Mouse (Mus musculus) left cerebral cortex, postnatal 36 days (tissue): ENCODE measurements around the gene Slc16a7. TPM values are rescaled to one million over a fixed set of nuclear protein-coding genes. Genes with fewer than 3 reads are reported as not detected.
A peak's percentile ranks its signal among the peaks of the same experiment; 100 is the strongest.

Source experiments
- DNase-seq, 2 experiments: peaks; one replicate each; pipeline ENCODE4 v3.0.0; 2021 to 2022; ENCODE audit warnings: low spot score in 2 of 2, mixed read lengths in 1 of 2
- intact Hi-C: fragments of 180-260 bp; cut with DNase I; formaldehyde crosslinking; loops from one replicate; pipeline ENCODE4 v1.15.1; 2025
- total RNA-seq, 2 experiments: library from RNA; stranded (reverse); gene quantifications; 2 replicates each; pipeline ENCODE4 v1.2.3; 2021

Slc16a7 gene
- total RNA-seq, 2 experiments from 2014 or later: 57.1 to 62.4 TPM

GRCm38 (mm10) chr10:125264938-125265337 lies 124.3 kb downstream of the Slc16a7 start:
- peak; percentile 36 to 46 for DNase-seq
- intact Hi-C loops: loop anchor here (2.0 to 5.0 kb wide), 2 partner anchors 128 to 232 kb away; no protein-coding TSS in a partner anchor

- no peak for DNase-seq
- intact Hi-C loops: no loop called here
Measured at GRCm38 (mm10) chr10:125255904-125256303, 133.4 kb downstream of the Slc16a7 start.

- intact Hi-C loops: no loop called here
- no peak for DNase-seq
Measured at GRCm38 (mm10) chr10:125214536-125214935, 174.7 kb downstream of the Slc16a7 start.

GRCm38 (mm10) chr10:125213805-125214204 lies 175.5 kb downstream of the Slc16a7 start:
- no peak for DNase-seq
- intact Hi-C loops: no loop called here

- no peak for DNase-seq
- intact Hi-C loops: no loop called here
Measured at GRCm38 (mm10) chr10:125187544-125187943, 201.7 kb downstream of the Slc16a7 start.

- no peak for DNase-seq
- intact Hi-C loops: no loop called here
Measured at GRCm38 (mm10) chr10:125185387-125185786, 203.9 kb downstream of the Slc16a7 start.

- intact Hi-C loops: no loop called here
- no peak for DNase-seq
Measured at GRCm38 (mm10) chr10:125184146-125184545, 205.1 kb downstream of the Slc16a7 start.

GRCm38 (mm10) chr10:125182545-125182944 lies 206.7 kb downstream of the Slc16a7 start:
- intact Hi-C loops: no loop called here
- no peak for DNase-seq

GRCm38 (mm10) chr10:125177782-125178181 lies 211.5 kb downstream of the Slc16a7 start:
- no peak for DNase-seq
- intact Hi-C loops: no loop called here

GRCm38 (mm10) chr10:125175013-125175650 lies 214.1 kb downstream of the Slc16a7 start:
- DNase-seq: no peak

GRCm38 (mm10) chr10:125171625-125172024 lies 217.6 kb downstream of the Slc16a7 start:
- no peak for DNase-seq
- intact Hi-C loops: no loop called here

More at GRCm38 (mm10) chr10:125175013-125175650, 214.1 kb downstream of the Slc16a7 start:
- intact Hi-C loops: no loop called here

GRCm38 (mm10) chr10:125171154-125171553 lies 218.1 kb downstream of the Slc16a7 start:
- no peak for DNase-seq

More at GRCm38 (mm10) chr10:125171154-125171553, 218.1 kb downstream of the Slc16a7 start:
- intact Hi-C loops: no loop called here
